Mouse (Mus musculus) intestine, embryonic 16.5 days (tissue): ENCODE data around the gene Rab11a. TPM values are rescaled to one million over a fixed set of nuclear protein-coding genes. Genes with fewer than 3 reads are reported as not detected.

Experiments used
- ATAC-seq: fragments of 200-750 bp; cut with Nextera tagmentation; 2 replicates; pipeline ENCODE4 v1.8.0; 2017; ENCODE audit warnings: moderate TSS enrichment, moderate library complexity
- H3K27ac ChIP-seq: fragments of 300-500 bp; sonication (generic); 2 replicates; pipeline ENCODE4 v1.5.1; 2014; ENCODE audit warnings: mild to moderate bottlenecking, low read length
- H3K27me3 ChIP-seq: fragments of 300-500 bp; sonication (generic); replicated peaks from 2 replicates; pipeline ENCODE4 v1.6.1; 2014; ENCODE audit warnings: low read length, control low read depth, mixed read lengths; ENCODE audit not compliant: control insufficient read depth, insufficient read depth
- H3K36me3 ChIP-seq: fragments of 300-500 bp; sonication (generic); 2 replicates; pipeline ENCODE4 v1.6.1; 2014; ENCODE audit warnings: low read length, control low read depth; ENCODE audit not compliant: control insufficient read depth, insufficient read depth
- H3K4me1 ChIP-seq: fragments of 300-500 bp; sonication (generic); 2 replicates; pipeline ENCODE4 v1.6.1; 2014; ENCODE audit warnings: low read length, control low read depth, mixed read lengths; ENCODE audit not compliant: control insufficient read depth, insufficient read depth
- H3K4me2 ChIP-seq: fragments of 300-500 bp; sonication (generic); 2 replicates; pipeline ENCODE4 v1.6.1; 2014; ENCODE audit warnings: low read depth, low read length, control low read depth
- H3K4me3 ChIP-seq: fragments of 300-500 bp; sonication (generic); 2 replicates; pipeline ENCODE4 v1.5.1; 2014; ENCODE audit warnings: mild to moderate bottlenecking, low read length
- H3K9ac ChIP-seq: fragments of 300-500 bp; sonication (generic); 2 replicates; pipeline ENCODE4 v1.6.1; 2014; ENCODE audit warnings: low read depth, low read length
- H3K9me3 ChIP-seq: fragments of 300-500 bp; sonication (generic); 2 replicates; pipeline ENCODE4 v1.6.1; 2016; ENCODE audit warnings: low read length, control low read depth; ENCODE audit not compliant: control insufficient read depth
- WGBS: fragments of 180-500 bp; shearing (Covaris S2); extraction: QIAGEN DNeasy Blood & Tissue Kit; methylation state at CpG from one replicate; pipeline ENCODE4 v1.1.7; 2014; 5-methylcytosine and 5-hydroxymethylcytosine counted together
- polyA plus RNA-seq: library from polyadenylated mRNA; unstranded; fragments of >200 nt; fragmentation: Nextera tagmentation; extraction: Ambion mirVana; gene quantifications from 2 replicates; pipeline ENCODE4 v1.2.1, GENCODE M21; 2015

The Rab11a gene
- polyA plus RNA-seq, 1 experiment from 2014 or later, result 645 TPM

DNA sequence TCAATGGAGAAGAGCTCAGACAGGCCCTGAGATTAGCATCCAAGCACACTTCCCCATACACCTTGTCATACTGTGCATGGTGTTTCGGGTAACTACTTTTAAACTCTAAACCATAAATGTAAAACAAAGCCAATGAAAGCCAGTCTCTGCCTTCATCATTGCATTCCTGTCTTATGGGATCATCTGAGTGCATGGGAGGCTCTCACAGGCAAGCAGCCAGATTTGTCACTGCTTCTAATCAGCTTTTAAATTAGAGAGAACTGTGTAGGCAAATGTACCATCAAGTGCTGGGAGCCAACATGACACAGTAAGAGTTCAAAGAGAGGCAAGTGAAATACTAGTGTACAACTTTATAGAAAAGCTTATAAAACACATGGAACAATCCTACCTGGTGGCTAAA is 35.9 kb downstream of the Rab11a start:
- Histone ChIP-seq H3K27ac (peak overlapping the region; percentile 69), H3K9ac (no peak overlapping the region)
- WGBS, result 60% methylated on average over 1 of the region's 1 CpGs

DNA sequence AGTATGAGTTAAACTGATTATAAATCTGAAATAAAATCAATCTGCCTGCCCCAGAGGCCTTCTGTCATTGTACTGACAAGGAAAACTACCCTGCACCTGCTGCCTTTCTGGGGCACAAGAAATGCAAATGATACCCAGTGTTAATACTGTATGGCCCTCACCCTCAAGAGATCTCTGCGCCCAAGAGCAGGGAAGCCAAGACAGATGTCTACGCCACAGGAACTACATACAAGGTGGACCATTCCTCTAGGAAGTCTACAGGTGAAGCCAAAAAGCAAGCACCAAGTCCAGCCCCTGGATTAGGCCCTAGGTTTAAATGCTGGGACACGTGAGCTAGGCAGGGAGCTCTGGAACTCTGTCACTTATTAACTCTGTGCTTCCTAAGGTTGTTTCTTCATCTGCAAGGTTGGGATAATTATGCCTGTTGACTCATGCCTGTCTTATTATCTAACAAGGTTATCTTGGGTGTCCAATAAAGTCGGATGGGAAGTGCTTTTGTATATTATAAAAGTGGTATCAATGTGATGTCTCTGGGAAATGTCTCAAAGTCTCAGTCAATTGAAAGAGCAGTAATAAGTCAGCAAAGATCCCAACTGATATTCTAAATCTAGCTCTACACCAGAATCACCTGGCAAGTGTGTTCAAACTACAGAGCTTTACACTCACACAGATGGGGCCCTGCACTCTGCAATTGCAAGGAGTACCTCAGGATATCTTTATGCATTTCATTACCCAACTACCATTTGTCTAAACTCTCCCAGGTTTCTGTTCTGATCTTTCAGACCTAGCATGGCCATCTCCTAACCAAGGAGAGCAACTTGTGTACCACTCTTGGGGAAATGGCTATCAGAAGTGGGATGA is 36.9 kb downstream of the Rab11a start:
- 69% methylated on average over 4 of the region's 4 CpGs for WGBS
- peak; percentile 82 for ATAC-seq
- Histone ChIP-seq H3K27ac (peak overlapping the region; percentile 69), H3K9ac (no peak overlapping the region), H3K4me1 (peaks cover 26% of the 10 kb centered on the region), H3K27me3 (no peaks in the 10 kb centered on the region), H3K36me3 (peaks cover 3% of the 10 kb centered on the region; the same call in 1 of the 2 replicates), H3K4me2 (no peak overlapping the region), H3K9me3 (no peaks in the 10 kb centered on the region), H3K4me3 (no peak overlapping the region)

More for the DNA sequence above, 35.9 kb downstream of the Rab11a start:
- ATAC-seq, result no peak
- Histone ChIP-seq H3K4me2 (no peak overlapping the region), H3K9me3 (no peaks in the 10 kb centered on the region), H3K36me3 (peaks cover 3% of the 10 kb centered on the region; the same call in 1 of the 2 replicates), H3K27me3 (no peaks in the 10 kb centered on the region), H3K4me3 (no peak overlapping the region), H3K4me1 (peaks cover 26% of the 10 kb centered on the region)

DNA sequence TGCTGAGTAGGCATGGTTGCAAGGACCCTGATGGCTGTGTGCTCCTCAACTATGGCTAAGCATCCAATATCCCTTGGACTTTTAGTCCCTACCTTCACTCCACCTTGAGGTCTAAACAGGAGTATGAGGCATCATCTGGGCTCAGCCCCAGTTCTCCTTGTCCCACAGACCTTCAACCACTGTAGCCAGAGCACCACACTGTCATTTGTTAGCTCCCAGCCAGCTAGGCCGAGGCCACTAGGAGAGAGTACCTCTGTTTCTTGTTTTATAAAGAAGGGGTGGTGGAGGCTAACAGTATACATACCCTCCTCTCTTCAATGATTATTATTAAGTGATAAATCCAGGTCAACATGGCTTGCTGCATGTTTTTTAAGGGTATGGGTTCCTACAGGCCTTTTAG is 39.0 kb downstream of the Rab11a start:
- no peak overlapping the region for H3K4me3 ChIP-seq
- 95% methylated on average over 1 of the region's 1 CpGs for WGBS
- H3K9ac ChIP-seq, result no peak overlapping the region
- H3K4me2 ChIP-seq, result no peak overlapping the region
- H3K9me3 ChIP-seq, result no peaks in the 10 kb centered on the region
- no peak for ATAC-seq
- peaks cover 3% of the 10 kb centered on the region for H3K36me3 ChIP-seq
- peaks cover 22% of the 10 kb centered on the region for H3K4me1 ChIP-seq
- no peak overlapping the region for H3K27ac ChIP-seq
- H3K27me3 ChIP-seq, result no peaks in the 10 kb centered on the region

DNA sequence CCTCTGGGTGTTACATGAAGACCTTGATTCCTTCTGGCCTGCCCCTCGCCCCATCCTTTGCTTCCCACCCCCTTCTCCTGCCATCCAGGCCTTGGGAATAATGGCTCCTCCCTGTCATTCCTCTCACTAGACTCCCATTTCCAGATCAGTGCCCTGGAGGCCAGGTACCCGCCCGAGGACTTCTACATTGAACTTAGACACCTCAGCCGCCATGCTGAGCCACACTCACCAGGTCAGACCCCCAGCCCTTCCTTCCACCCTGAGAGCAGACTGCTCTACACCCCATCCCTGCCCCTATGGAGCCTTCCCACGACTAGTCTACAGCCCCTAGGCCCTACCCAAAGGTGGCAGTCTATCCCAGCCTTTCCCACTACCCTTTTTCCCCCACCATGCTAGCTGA is 39.9 kb downstream of the Rab11a start:
- WGBS, result 89% methylated on average over 5 of the region's 5 CpGs
- no peak overlapping the region for H3K9ac ChIP-seq
- peaks cover 3% of the 10 kb centered on the region for H3K36me3 ChIP-seq
- no peak overlapping the region for H3K4me2 ChIP-seq
- ATAC-seq, result no peak
- H3K27me3 ChIP-seq, result no peaks in the 10 kb centered on the region
- no peak overlapping the region for H3K4me3 ChIP-seq
- H3K4me1 ChIP-seq, result peaks cover 24% of the 10 kb centered on the region
- H3K9me3 ChIP-seq, result no peaks in the 10 kb centered on the region
- no peak overlapping the region for H3K27ac ChIP-seq

DNA sequence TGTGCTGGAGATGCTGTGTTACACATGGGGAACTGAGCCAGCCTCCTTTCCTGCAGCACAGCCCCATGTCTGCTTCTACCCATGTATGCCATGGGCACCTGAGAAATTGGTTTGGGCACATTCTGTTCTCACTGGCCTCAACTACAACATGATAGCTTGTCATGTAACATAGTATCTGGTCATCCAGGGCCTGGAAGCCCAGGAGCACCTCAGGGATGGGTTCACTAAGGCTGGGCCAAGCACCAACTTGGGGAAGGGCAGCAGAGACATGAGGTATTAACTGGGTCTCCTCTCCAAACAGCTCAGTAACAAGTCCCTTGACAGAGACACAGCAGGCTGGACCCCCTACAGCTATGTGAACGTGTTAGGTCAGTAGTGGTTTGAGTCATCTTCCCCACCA is 40.6 kb downstream of the Rab11a start:
- no peaks in the 10 kb centered on the region for H3K9me3 ChIP-seq
- WGBS, result 70% methylated on average over 1 of the region's 1 CpGs
- no peak overlapping the region for H3K4me2 ChIP-seq
- peaks cover 21% of the 10 kb centered on the region for H3K4me1 ChIP-seq
- no peaks in the 10 kb centered on the region for H3K27me3 ChIP-seq
- H3K27ac ChIP-seq, result no peak overlapping the region; the same call in 1 of the 2 replicates
- no peak overlapping the region for H3K4me3 ChIP-seq
- H3K9ac ChIP-seq, result no peak overlapping the region
- peaks cover 3% of the 10 kb centered on the region for H3K36me3 ChIP-seq
- no peak for ATAC-seq

DNA sequence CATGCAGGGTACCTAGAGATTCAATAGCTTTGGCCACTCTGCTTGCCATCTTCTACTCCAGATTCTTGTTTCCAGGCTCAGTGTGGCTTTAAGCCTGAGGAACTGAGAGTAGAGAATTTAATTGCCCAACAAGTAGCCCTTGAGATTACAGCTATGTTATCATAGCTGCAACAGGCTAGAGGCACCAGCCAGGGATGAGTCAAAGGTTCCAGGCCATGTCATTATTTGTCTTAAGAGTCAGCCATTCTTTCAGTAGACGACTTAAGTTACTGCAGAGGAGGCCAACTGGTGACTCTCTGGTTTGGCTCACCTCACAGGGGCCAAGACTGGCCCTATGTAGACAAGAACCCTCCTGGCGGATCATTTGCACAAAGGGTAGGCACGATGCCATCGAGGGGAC is 41.2 kb downstream of the Rab11a start:
- H3K27ac ChIP-seq, result peak overlapping the region; percentile 21; the same call in 1 of the 2 replicates
- H3K4me3 ChIP-seq, result no peak overlapping the region
- H3K4me2 ChIP-seq, result no peak overlapping the region
- WGBS, result 86% methylated on average over 4 of the region's 4 CpGs
- H3K9ac ChIP-seq, result no peak overlapping the region
- H3K36me3 ChIP-seq, result peaks cover 3% of the 10 kb centered on the region
- no peaks in the 10 kb centered on the region for H3K9me3 ChIP-seq
- no peak for ATAC-seq
- H3K4me1 ChIP-seq, result peaks cover 25% of the 10 kb centered on the region
- H3K27me3 ChIP-seq, result no peaks in the 10 kb centered on the region

DNA sequence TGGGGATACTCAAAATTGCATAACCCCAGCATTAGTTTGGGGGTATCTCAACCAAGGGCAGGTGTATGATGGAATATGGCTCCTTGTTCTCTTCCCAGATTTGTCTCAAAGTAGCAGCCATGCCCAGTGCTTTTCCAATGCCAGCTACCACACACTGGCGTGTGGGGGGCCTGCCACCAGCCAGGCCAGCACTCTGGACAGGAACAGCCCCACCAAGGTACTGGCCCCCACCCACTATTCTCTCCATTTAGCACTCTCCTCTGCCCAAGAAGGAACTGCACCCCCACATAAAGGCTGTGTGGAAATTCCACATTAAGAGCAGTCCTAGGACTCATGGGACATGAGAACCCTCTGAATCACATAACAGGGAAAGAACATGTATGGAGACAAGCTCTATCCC is 42.3 kb downstream of the Rab11a start:
- WGBS, result 89% methylated on average over 1 of the region's 1 CpGs
- H3K4me1 ChIP-seq, result peaks cover 24% of the 10 kb centered on the region
- no peak for ATAC-seq
- H3K27me3 ChIP-seq, result no peaks in the 10 kb centered on the region
- no peak overlapping the region for H3K4me2 ChIP-seq
- H3K9ac ChIP-seq, result no peak overlapping the region
- no peak overlapping the region for H3K4me3 ChIP-seq
- H3K36me3 ChIP-seq, result peaks cover 3% of the 10 kb centered on the region
- H3K27ac ChIP-seq, result no peak overlapping the region
- H3K9me3 ChIP-seq, result no peaks in the 10 kb centered on the region

DNA sequence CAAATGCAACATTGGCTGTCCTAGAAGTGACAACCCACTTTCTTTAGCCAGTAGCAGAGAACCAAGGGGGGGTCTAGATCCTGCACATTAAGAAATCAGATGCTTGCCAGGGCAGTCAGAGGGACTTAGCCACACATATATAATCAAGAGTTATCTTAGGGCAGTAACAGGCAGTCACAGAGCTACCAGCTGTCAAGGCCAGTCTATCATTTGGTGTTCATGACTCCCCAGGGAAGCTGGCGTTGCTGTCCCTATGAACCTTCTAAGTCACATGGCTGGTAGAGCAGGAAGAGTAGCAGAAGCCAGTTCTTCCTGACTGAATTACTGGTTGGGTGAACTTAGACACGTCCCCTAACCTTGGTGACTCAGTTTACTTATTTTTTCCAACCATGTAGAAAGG is 44.5 kb downstream of the Rab11a start:
- ATAC-seq, result no peak
- Histone ChIP-seq H3K36me3 (no peaks in the 10 kb centered on the region; the same call in 1 of the 2 replicates), H3K4me2 (no peak overlapping the region), H3K4me1 (peaks cover 15% of the 10 kb centered on the region; the same call in 1 of the 2 replicates), H3K9me3 (no peaks in the 10 kb centered on the region), H3K27ac (no peak overlapping the region), H3K9ac (no peak overlapping the region), H3K27me3 (no peaks in the 10 kb centered on the region), H3K4me3 (no peak overlapping the region)
- WGBS, result 68% methylated on average over 2 of the region's 2 CpGs

DNA sequence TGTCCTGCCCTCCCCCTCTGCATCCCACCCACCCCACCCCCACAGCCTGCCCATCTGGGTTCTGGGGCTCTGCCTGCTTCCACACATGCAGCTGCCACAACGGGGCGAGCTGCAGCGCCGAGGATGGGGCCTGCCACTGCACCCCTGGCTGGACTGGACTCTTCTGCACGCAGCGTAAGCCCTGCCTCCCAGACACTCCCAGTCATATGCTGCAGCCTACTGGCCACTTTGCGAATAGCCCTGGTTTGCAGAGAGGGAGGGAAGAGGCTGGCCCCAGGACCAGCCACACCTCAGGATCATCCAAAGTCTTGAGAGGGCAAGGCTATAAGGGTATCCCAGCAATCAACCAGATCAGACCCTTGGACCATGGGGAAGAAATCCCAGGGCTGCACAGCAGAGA is 46.4 kb downstream of the Rab11a start:
- Histone ChIP-seq H3K9ac (0 out of 2 replicates have a peak overlapping the region, but pooled peaks have one; percentile 20), H3K9me3 (no peaks in the 10 kb centered on the region), H3K4me2 (no peak overlapping the region), H3K27ac (no peak overlapping the region), H3K4me1 (peaks cover 16% of the 10 kb centered on the region; the same call in 1 of the 2 replicates), H3K27me3 (no peaks in the 10 kb centered on the region), H3K36me3 (no peaks in the 10 kb centered on the region; the same call in 1 of the 2 replicates), H3K4me3 (no peak overlapping the region)
- peak; percentile 77 for ATAC-seq
- WGBS, result 14% methylated on average over 7 of the region's 7 CpGs
